Mouse (Mus musculus) testis, postnatal 14 days (tissue): Measurements from ENCODE around the gene Bak1.

Experiments
- DNase-seq: peaks from one replicate; pipeline ENCODE4 v3.0.0; 2021; ENCODE audit warnings: low spot score

Gene Bak1

GRCm38 (mm10) chr17:27048445-27049239, 19.8 kb upstream of the Bak1 start:
- DNase-seq: peak; percentile 87

- no peak for DNase-seq
Observed at GRCm38 (mm10) chr17:27047762-27048444, 19.1 kb upstream of the Bak1 start.

GRCm38 (mm10) chr17:27045164-27045563, 16.4 kb upstream of the Bak1 start:
- DNase-seq: no peak

- DNase-seq: no peak
Observed at GRCm38 (mm10) chr17:27042840-27043239, 14.0 kb upstream of the Bak1 start.

- no peak for DNase-seq
Observed at GRCm38 (mm10) chr17:27041787-27042055, 12.9 kb upstream of the Bak1 start.

GRCm38 (mm10) chr17:27041046-27041786, 12.4 kb upstream of the Bak1 start:
- no peak for DNase-seq

- no peak for DNase-seq
Observed at GRCm38 (mm10) chr17:27040304-27041045, 11.7 kb upstream of the Bak1 start.

- no peak for DNase-seq
Observed at GRCm38 (mm10) chr17:27039432-27040102, 10.8 kb upstream of the Bak1 start.

GRCm38 (mm10) chr17:27038335-27039050, 9.7 kb upstream of the Bak1 start:
- DNase-seq: no peak

GRCm38 (mm10) chr17:27036465-27036864, 7.7 kb upstream of the Bak1 start:
- no peak for DNase-seq

GRCm38 (mm10) chr17:27032869-27033268, 4.1 kb upstream of the Bak1 start:
- peak; percentile 61 for DNase-seq

GRCm38 (mm10) chr17:27032328-27032727, 3.5 kb upstream of the Bak1 start:
- DNase-seq: no peak

- no peak for DNase-seq
Observed at GRCm38 (mm10) chr17:27030896-27031295, 2.1 kb upstream of the Bak1 start.

GRCm38 (mm10) chr17:27029431-27029830, 622 bp upstream of the Bak1 start:
- DNase-seq: no peak

GRCm38 (mm10) chr17:27028284-27028795, 469 bp downstream of the Bak1 start:
- DNase-seq: peak; percentile 74

- DNase-seq: no peak
Observed at GRCm38 (mm10) chr17:27027460-27028283, 1.1 kb downstream of the Bak1 start.

- DNase-seq: no peak
Observed at GRCm38 (mm10) chr17:27025951-27026350, 2.9 kb downstream of the Bak1 start.

- DNase-seq: no peak
Observed at GRCm38 (mm10) chr17:27025326-27025902, 3.4 kb downstream of the Bak1 start.

GRCm38 (mm10) chr17:27023342-27023741, 5.5 kb downstream of the Bak1 start:
- DNase-seq: no peak

- no peak for DNase-seq
Observed at GRCm38 (mm10) chr17:27021736-27022135, 7.1 kb downstream of the Bak1 start.
